Mouse (Mus musculus) adrenal gland, adult (tissue): ENCODE data around the gene Zfhx3.

Experiments used
- DNase-seq, 2 experiments: peaks; one replicate each; pipeline ENCODE4 v3.0.0; 2022 to 2023; ENCODE audit warnings: low spot score in 1 of 2; ENCODE audit not compliant: inconsistent age in 2 of 2

Zfhx3 gene

GRCm38 (mm10) chr8:108348776-108349175, 406.3 kb downstream of the Zfhx3 start:
- no peak for DNase-seq

- no peak for DNase-seq
These were observed 412.8 kb downstream of the Zfhx3 start for GRCm38 (mm10) chr8:108355119-108355777.

- no peak for DNase-seq
These were observed 419.0 kb downstream of the Zfhx3 start for GRCm38 (mm10) chr8:108361402-108361801.

GRCm38 (mm10) chr8:108362421-108362820, 420.0 kb downstream of the Zfhx3 start:
- no peak for DNase-seq

- DNase-seq = no peak
These were observed 421.0 kb downstream of the Zfhx3 start for GRCm38 (mm10) chr8:108363435-108363834.

DNA sequence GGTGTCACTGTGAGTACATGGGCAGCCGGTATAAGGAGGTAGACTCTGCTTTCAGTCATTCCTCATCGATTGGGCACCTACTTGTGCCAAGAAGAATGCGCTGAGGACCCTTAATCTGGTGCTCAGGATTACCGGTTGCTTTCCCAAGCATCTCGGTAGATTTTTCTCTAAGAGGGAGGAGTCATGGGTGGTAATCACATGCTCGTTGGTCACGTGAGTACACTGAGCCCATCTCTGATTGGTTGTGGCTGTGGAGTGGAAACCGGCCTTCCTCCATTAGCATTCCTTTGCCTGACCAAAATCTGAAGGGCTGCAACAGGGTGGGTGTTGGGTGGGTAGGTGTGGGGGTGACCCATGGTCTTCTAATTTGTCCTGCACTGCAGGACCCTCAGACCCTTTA, 421.4 kb downstream of the Zfhx3 start:
- no peak for DNase-seq

DNA sequence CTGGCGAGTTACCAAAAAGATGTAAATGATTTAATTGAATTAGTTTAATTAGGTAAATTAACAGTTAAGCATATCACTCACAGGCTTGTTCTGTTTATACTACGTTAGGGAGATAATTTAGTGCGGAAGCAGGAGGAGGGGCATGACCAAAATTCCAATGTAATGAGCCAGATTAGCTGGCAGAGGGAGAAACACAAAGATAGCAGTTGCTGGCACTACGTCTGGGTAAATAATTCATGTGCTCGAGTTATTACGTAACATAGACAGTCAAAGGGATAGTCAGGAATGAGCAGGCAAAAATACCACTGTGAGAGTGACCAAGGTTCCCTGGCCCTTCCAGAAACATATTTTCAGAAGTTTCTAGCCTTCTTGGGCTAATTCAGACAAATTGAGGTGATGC, 426.6 kb downstream of the Zfhx3 start:
- DNase-seq = peak; percentile 77 to 91

DNA sequence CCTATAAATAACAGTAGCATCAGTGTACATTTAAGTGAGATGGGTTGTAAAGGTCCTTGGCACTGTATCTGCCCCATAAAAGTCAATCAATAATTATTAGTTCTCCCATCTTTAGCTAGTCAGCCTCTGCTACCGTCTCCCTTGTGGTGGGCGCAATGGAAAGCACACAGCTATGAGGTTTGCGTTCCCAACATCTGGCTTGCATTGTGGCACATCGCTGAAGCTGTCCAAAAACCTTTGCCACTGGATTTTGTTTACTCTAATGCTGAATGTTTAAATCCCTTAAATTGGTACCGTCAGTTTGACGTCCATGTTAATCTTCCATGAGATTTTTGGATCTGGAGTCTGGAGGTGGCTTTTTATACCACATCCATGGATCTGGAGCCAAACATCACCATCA, 428.3 kb downstream of the Zfhx3 start:
- DNase-seq = no peak

DNA sequence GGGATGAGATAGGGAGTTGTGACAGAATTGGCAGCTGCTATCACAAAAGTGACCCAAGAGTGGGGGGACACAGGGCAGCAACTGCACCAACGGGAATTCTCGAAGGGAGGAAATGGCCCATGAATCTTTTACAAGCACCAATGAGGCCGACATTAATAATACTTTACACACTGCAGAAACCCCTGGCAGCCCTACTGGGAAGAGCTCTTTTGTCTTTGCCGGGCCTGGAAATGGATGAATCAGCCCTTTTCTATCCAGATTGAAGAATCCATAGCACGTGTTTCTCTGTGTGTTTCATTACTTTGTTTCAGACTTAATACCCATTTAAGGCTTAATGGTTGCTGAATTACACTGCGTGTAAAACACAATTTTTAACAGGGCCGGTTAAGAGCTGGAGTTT, 430.6 kb downstream of the Zfhx3 start:
- DNase-seq = no peak

- DNase-seq = no peak
These were observed 435.6 kb downstream of the Zfhx3 start for GRCm38 (mm10) chr8:108378036-108378435.

DNA sequence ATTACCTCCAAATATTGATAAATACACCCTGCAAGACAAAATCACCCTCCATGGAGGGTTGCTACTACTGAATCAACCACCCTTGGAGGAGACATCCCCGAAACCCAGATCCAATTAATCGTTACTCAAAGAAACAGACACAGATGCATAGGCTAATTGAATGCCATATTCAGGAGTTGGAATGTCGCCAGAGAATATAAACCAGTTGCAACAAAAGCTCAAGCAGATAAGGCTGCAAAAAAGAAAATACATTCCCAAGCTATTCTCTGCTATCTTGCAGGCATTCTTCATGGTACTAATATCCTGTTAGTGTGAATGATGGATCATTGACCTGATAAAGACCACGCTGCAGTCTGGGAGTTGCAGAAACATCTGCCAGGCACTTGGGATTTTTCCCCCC, 440.7 kb downstream of the Zfhx3 start:
- no peak for DNase-seq

- peak; percentile 63 to 73 for DNase-seq
These were observed 444.9 kb downstream of the Zfhx3 start for GRCm38 (mm10) chr8:108387160-108387912.

- no peak for DNase-seq
These were observed 445.4 kb downstream of the Zfhx3 start for GRCm38 (mm10) chr8:108387913-108388274.

GRCm38 (mm10) chr8:108392909-108393308, 450.5 kb downstream of the Zfhx3 start:
- no peak for DNase-seq

GRCm38 (mm10) chr8:108402149-108402548, 459.7 kb downstream of the Zfhx3 start:
- DNase-seq = no peak

GRCm38 (mm10) chr8:108406716-108407494, 464.5 kb downstream of the Zfhx3 start:
- DNase-seq = peak in 1 of 2 experiments; percentile 25

DNA sequence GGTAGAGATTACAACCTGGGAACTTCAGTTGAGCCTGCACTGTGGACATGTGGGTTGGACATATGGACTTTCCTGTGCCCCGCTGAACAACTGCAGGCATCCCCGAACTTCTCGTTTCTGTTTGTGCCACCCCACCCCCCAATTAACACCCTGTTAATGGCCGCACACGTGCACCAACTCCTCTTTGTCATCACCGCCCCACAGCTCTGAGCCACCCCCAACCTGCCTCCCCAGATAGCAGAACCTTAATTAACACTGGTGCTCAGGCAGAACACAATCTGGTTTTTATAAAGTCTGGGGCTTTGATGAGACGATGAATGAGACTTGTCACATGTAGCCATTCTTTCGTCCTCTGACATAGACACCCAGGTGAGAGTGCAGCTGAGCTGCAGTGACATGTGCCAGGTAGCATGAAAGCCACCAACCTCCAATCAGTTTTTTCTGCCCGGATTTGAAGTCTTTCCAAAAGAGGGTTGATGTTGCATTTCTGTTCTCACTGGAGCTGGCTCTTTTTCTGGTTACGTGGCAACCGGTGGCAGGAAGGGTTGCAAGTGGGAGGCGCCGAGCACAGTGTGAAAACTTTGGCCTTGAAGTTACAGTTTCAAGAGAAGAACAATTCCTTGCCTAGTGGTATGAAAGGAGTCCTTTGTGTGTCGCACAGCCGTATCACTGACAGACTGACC, 476.9 kb downstream of the Zfhx3 start:
- peak in 1 of 2 experiments; percentile 29 for DNase-seq

GRCm38 (mm10) chr8:108422521-108422920, 480.1 kb downstream of the Zfhx3 start:
- no peak for DNase-seq

DNA sequence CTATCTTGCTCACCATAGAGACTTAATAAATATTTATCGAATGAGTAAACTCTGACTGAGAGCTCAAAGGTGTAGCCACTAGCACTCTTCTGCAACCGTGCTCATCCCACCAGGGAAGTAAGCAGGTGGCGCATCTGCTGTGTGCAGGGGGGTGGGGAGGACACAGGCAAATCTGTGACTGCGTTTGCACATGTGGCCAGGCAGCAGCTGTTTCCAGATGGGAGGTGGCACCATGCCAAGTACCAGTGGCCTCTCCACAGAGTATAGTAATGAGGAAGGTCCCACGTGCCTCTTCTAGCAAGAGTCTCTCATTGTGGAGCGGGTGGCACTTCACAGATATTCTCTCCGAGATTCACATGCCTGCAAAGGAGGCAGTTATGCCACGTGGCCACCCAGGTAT, 481.9 kb downstream of the Zfhx3 start:
- DNase-seq = no peak

DNA sequence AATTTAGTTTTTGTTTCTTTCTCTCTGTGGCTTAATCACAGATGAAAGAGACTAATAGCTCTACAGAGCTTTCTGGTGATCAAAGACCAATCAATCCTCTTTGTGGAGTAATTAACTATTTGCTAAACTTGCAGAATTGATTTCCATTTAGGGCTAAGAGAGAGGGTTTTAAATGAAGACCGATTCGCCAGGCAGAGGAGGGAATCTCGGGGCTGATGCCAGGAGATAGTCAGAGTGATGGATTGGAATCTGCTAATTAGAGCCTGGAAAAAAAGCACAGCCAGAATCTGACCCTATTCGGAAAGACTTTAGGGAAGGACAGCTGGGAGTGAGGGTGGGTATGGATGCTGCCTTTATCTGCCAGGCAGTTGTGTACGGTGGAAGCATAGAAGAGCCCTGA, 490.9 kb downstream of the Zfhx3 start:
- DNase-seq = no peak

GRCm38 (mm10) chr8:108434510-108434909, 492.1 kb downstream of the Zfhx3 start:
- DNase-seq = peak; percentile 8 to 19
